Mouse (Mus musculus): ENCODE data around the gene Trim67.

The Trim67 gene

GRCm38 (mm10) chr8:124793661-124794485, 981 bp downstream of the Trim67 start:
- peak; percentile 25 for DNase-seq (ENCODE audit: low read depth, low spot score)

- DNase-seq (ENCODE audit: low read depth, low spot score), result peak; percentile 65
These were observed 1.5 kb downstream of the Trim67 start for GRCm38 (mm10) chr8:124794486-124794780.

- no peak for DNase-seq (ENCODE audit: low read depth, low spot score)
These were observed 3.0 kb downstream of the Trim67 start for GRCm38 (mm10) chr8:124795781-124796488.

- no peak for DNase-seq (ENCODE audit: low read depth, low spot score)
These were observed 7.7 kb downstream of the Trim67 start for GRCm38 (mm10) chr8:124800542-124800941.

GRCm38 (mm10) chr8:124803824-124804702, 11.2 kb downstream of the Trim67 start:
- DNase-seq (ENCODE audit: low read depth, low spot score), result no peak

GRCm38 (mm10) chr8:124805990-124806389, 13.1 kb downstream of the Trim67 start:
- DNase-seq (ENCODE audit: low read depth, low spot score), result no peak

- no peak for DNase-seq (ENCODE audit: low read depth, low spot score)
These were observed 16.5 kb downstream of the Trim67 start for GRCm38 (mm10) chr8:124809419-124809818.

GRCm38 (mm10) chr8:124810056-124810610, 17.2 kb downstream of the Trim67 start:
- no peak for DNase-seq (ENCODE audit: low read depth, low spot score)

- DNase-seq (ENCODE audit: low read depth, low spot score), result no peak
These were observed 17.9 kb downstream of the Trim67 start for GRCm38 (mm10) chr8:124810689-124811394.

GRCm38 (mm10) chr8:124813326-124813725, 20.4 kb downstream of the Trim67 start:
- DNase-seq (ENCODE audit: low read depth, low spot score), result no peak

- no peak for DNase-seq (ENCODE audit: low read depth, low spot score)
These were observed 23.0 kb downstream of the Trim67 start for GRCm38 (mm10) chr8:124815870-124816269.

- DNase-seq (ENCODE audit: low read depth, low spot score), result no peak
These were observed 24.0 kb downstream of the Trim67 start for GRCm38 (mm10) chr8:124816866-124817265.

- DNase-seq (ENCODE audit: low read depth, low spot score), result no peak
These were observed 24.5 kb downstream of the Trim67 start for GRCm38 (mm10) chr8:124817361-124817760.

- no peak for DNase-seq (ENCODE audit: low read depth, low spot score)
These were observed 26.8 kb downstream of the Trim67 start for GRCm38 (mm10) chr8:124819612-124820115.

- DNase-seq (ENCODE audit: low read depth, low spot score), result no peak
These were observed 27.2 kb downstream of the Trim67 start for GRCm38 (mm10) chr8:124820125-124820524.

GRCm38 (mm10) chr8:124823497-124823896, 30.6 kb downstream of the Trim67 start:
- DNase-seq (ENCODE audit: low read depth, low spot score), result no peak

GRCm38 (mm10) chr8:124826658-124827057, 33.8 kb downstream of the Trim67 start:
- DNase-seq (ENCODE audit: low read depth, low spot score), result no peak

- DNase-seq (ENCODE audit: low read depth, low spot score), result peak; percentile 76
These were observed 34.5 kb downstream of the Trim67 start for GRCm38 (mm10) chr8:124827387-124827786.

GRCm38 (mm10) chr8:124828561-124829240, 35.8 kb downstream of the Trim67 start:
- no peak for DNase-seq (ENCODE audit: low read depth, low spot score)

- DNase-seq (ENCODE audit: low read depth, low spot score), result peak; percentile 46
These were observed 37.2 kb downstream of the Trim67 start for GRCm38 (mm10) chr8:124830050-124830449.
